Mouse (Mus musculus) spleen, adult 18-20 months (tissue): ENCODE data around the gene Arhgap31.

Experiments
- DNase-seq, 2 experiments: peaks; one replicate each; pipeline ENCODE4 v3.0.0; 2022; ENCODE audit warnings: mixed read lengths in 2 of 2

Arhgap31 gene

GRCm38 (mm10) chr16:38596099-38596498, 117.0 kb downstream of the Arhgap31 start:
- no peak for DNase-seq

- DNase-seq = no peak
These were observed 118.6 kb downstream of the Arhgap31 start for GRCm38 (mm10) chr16:38594435-38594834.

GRCm38 (mm10) chr16:38592946-38593345, 120.1 kb downstream of the Arhgap31 start:
- no peak for DNase-seq

GRCm38 (mm10) chr16:38592026-38592678, 120.9 kb downstream of the Arhgap31 start:
- DNase-seq = no peak

GRCm38 (mm10) chr16:38591506-38591905, 121.6 kb downstream of the Arhgap31 start:
- no peak for DNase-seq

- DNase-seq = no peak
These were observed 125.5 kb downstream of the Arhgap31 start for GRCm38 (mm10) chr16:38587572-38587971.

GRCm38 (mm10) chr16:38587163-38587562, 125.9 kb downstream of the Arhgap31 start:
- no peak for DNase-seq

- DNase-seq = no peak
These were observed 127.9 kb downstream of the Arhgap31 start for GRCm38 (mm10) chr16:38585186-38585585.

GRCm38 (mm10) chr16:38584761-38585160, 128.3 kb downstream of the Arhgap31 start:
- no peak for DNase-seq

GRCm38 (mm10) chr16:38571481-38571880, 141.6 kb downstream of the Arhgap31 start:
- no peak for DNase-seq

- DNase-seq = no peak
These were observed 144.9 kb downstream of the Arhgap31 start for GRCm38 (mm10) chr16:38568192-38568591.

- no peak for DNase-seq
These were observed 149.6 kb downstream of the Arhgap31 start for GRCm38 (mm10) chr16:38563516-38563915.

- DNase-seq = no peak
These were observed 150.1 kb downstream of the Arhgap31 start for GRCm38 (mm10) chr16:38562968-38563327.

- DNase-seq = peak; percentile 88 to 93
These were observed 150.7 kb downstream of the Arhgap31 start for GRCm38 (mm10) chr16:38562131-38562967.

- DNase-seq = no peak
These were observed 154.8 kb downstream of the Arhgap31 start, which contains the start of gene Tmem39a for GRCm38 (mm10) chr16:38558221-38558748. TSS of gene Tmem39a (plus strand) at chr16:38558698.

- DNase-seq = no peak
These were observed 157.1 kb downstream of the Arhgap31 start for GRCm38 (mm10) chr16:38555988-38556387.

- peak; percentile 56 to 75 for DNase-seq
These were observed 163.3 kb downstream of the Arhgap31 start, which contains the start of gene Poglut1 for GRCm38 (mm10) chr16:38549479-38550396. TSS of gene Poglut1 (minus strand) at chr16:38550258.
